Mouse (Mus musculus): ENCODE data around the gene Nppc. TPM values are rescaled to one million over a fixed set of nuclear protein-coding genes. Genes with fewer than 3 reads are reported as not detected.

Gene Nppc
- polyA plus RNA-seq (2015; fragmentation: Nextera tagmentation; extraction: Ambion mirVana), result 8.6 and 9.5 TPM in 2 replicates

DNA sequence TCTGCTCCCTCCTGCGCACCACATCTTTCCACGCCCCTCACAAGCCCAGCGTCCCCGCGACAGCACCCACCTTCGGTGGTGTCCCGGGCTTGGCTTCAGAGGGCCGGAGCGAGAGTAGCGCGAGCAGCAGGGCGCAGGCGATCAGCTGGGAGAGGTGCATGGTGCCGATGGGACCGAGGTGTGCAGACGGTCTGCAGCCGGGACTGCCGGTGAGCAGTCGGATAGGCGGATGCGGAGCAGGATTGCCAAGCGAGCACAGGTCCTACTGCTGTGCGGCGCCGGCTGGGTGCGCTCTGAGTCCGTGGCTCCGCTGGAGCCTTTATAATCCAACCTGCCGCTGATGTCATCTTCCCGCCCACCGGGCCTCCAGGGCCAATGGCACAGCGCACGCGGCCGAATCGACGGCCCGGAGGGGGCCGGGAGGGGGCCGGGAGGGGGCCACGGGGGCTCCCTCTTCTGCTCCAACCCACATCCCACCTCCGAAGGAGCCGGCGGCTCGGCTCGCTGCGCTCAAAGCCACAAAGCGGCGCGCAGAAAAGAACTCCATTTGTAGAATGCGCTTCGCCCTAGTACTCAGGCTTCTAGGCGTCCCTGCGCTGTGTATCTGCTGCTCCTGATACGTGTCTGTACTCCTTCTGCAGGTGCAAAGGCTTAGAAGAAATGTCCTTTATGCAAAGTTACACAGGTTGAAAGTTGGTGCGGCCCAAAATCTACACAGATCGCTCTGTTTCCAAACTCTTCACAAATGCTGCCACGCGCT lies at the start of gene Nppc:
TSS of gene Nppc (minus strand) at position 293 of the 760 bp plus-strand sequence.
- Histone ChIP-seq H3K4me1 (peaks cover 30% of the 10 kb centered on the region), H3K36me3 (no peaks in the 10 kb centered on the region), H3K9ac (peak within 1 kb of the TSS; percentile 57), H3K27me3 (peaks cover 51% of the 10 kb centered on the region), H3K9me3 (no peaks in the 10 kb centered on the region), H3K27ac (no peak within 1 kb of the TSS), H3K4me2 (peak within 1 kb of the TSS; percentile 99), H3K4me3 (peak within 1 kb of the TSS; percentile 56)
- WGBS, result 4% methylated on average over 59 of the region's 59 CpGs
- ATAC-seq (ENCODE audit: insufficient number of reproducible peaks, low FRiP score, low TSS enrichment, low read depth), result peak; percentile 89

DNA sequence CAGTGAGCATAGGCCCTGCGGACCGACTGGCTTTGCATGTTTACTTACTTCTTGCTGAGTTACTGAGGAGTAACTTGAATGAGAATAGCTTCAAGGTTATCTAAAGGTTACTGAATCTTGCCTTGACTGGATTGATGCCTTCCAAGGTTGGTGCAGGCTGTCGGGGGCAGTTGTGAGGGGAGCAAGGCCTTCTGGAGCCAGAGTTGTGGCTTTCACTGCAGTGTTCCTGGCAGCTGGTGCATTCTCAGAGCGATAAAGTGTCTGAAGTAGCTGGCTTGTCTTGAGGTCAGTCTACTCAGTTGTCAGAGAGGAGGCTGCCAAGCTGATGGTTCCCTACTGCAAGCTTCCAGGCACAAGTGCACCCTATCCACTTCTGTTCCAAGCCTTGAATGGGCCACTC lies 49.0 kb upstream of the Nppc start:
- Histone ChIP-seq H3K4me2 (no peak overlapping the region), H3K9ac (no peak overlapping the region), H3K36me3 (no peaks in the 10 kb centered on the region), H3K27me3 (no peaks in the 10 kb centered on the region), H3K27ac (no peak overlapping the region), H3K9me3 (no peaks in the 10 kb centered on the region), H3K4me1 (no peaks in the 10 kb centered on the region), H3K4me3 (no peak overlapping the region)
- 96% methylated on average over 4 of the region's 4 CpGs for WGBS
- no peak for ATAC-seq (ENCODE audit: insufficient number of reproducible peaks, low FRiP score, low TSS enrichment, low read depth)

DNA sequence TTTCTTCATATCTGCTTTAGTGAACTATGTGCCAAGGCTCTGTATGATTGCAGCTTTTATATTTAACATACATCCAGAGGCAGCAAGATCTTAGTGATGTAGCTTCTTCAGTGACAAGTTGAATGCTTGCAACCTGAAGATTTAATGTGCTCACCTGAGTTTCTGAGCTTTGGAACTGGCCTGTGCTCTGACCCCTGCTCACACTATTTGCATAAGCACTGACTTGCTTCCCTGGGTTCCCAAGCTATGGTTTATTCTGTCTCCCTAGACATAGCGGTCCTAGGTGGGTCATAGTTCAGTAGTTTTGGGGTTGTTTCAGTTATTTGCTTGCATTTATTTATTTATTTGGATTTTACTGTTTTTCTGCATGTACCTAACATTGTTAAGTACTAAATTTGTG lies 47.8 kb upstream of the Nppc start:
- no peaks in the 10 kb centered on the region for H3K36me3 ChIP-seq
- WGBS, result 98% methylated on average over 1 of the region's 1 CpGs
- no peaks in the 10 kb centered on the region for H3K27me3 ChIP-seq
- no peaks in the 10 kb centered on the region for H3K9me3 ChIP-seq
- H3K9ac ChIP-seq, result no peak overlapping the region
- H3K4me1 ChIP-seq, result no peaks in the 10 kb centered on the region
- no peak for ATAC-seq (ENCODE audit: insufficient number of reproducible peaks, low FRiP score, low TSS enrichment, low read depth)
- H3K4me2 ChIP-seq, result no peak overlapping the region
- H3K27ac ChIP-seq, result no peak overlapping the region
- H3K4me3 ChIP-seq, result no peak overlapping the region

DNA sequence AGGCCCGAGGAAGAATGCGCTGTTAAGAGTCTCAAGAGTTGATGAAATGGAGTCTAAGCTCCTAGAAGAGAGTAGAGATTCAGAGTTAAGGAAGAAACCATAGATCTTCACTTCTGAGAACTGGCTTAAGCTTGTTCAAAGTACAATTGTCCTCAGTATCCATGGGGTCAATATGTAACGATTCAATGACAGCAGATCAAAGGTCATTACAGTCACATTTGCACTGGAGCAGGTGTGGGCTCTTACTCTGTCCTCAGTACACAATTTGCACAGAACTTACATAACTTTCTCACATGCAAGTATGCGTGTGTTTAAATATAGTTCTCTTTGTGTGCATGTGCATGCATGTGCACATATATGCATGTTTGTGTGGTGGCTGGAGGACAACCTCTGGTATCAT lies 42.7 kb upstream of the Nppc start:
- no peak for ATAC-seq (ENCODE audit: insufficient number of reproducible peaks, low FRiP score, low TSS enrichment, low read depth)
- Histone ChIP-seq H3K9me3 (no peaks in the 10 kb centered on the region), H3K36me3 (no peaks in the 10 kb centered on the region), H3K4me1 (no peaks in the 10 kb centered on the region), H3K27ac (no peak overlapping the region), H3K27me3 (no peaks in the 10 kb centered on the region), H3K4me3 (no peak overlapping the region), H3K4me2 (no peak overlapping the region), H3K9ac (no peak overlapping the region)
- WGBS, result 88% methylated on average over 4 of the region's 4 CpGs

DNA sequence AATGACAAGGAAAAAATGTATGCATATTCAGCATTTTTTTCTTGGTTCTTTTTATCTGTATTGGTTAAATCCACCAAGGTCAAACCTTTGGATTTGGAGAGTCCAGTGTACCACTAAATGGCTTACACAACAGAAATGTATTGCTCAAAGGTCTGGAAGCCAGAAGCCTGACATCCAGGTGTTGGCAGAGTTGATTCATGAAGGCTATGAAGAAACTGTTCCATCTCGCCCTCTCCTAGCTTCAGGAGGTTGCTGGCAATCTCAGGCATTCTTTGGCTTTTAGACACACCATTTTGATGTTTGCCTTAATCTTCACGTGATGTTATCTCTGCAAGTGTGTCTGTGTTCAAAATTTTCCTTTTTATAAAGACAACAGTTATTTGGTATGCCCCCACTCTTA lies 41.7 kb upstream of the Nppc start:
- Histone ChIP-seq H3K27me3 (no peaks in the 10 kb centered on the region), H3K9me3 (no peaks in the 10 kb centered on the region), H3K4me1 (no peaks in the 10 kb centered on the region), H3K36me3 (no peaks in the 10 kb centered on the region), H3K4me3 (no peak overlapping the region), H3K27ac (no peak overlapping the region), H3K9ac (no peak overlapping the region), H3K4me2 (no peak overlapping the region)
- WGBS, result 79% methylated on average over 2 of the region's 2 CpGs
- ATAC-seq (ENCODE audit: insufficient number of reproducible peaks, low FRiP score, low TSS enrichment, low read depth), result no peak

DNA sequence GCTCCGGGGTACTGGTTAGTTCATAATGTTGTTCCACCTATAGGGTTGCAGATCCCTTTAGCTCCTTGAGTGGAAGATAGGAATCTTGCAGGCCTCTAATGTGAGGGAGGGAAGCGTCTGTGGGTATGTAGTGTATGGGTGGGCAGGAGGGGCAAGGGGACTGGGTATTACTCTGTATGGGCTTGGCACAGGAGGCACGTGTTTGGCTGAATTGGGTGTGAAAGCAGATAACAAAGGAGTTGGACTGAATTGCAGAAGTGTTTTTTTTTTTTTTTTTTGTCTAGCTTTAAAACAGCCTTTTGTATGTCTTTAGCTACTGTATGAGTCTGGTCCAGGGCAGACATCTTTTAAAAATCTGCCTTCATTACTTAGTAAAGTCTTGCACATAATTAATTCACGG lies 39.2 kb upstream of the Nppc start:
- Histone ChIP-seq H3K9me3 (no peaks in the 10 kb centered on the region), H3K4me1 (peaks cover 3% of the 10 kb centered on the region), H3K4me3 (no peak overlapping the region), H3K36me3 (no peaks in the 10 kb centered on the region), H3K27me3 (no peaks in the 10 kb centered on the region), H3K4me2 (no peak overlapping the region), H3K27ac (no peak overlapping the region), H3K9ac (no peak overlapping the region)
- 82% methylated on average over 4 of the region's 4 CpGs for WGBS
- ATAC-seq (ENCODE audit: insufficient number of reproducible peaks, low FRiP score, low TSS enrichment, low read depth), result no peak

DNA sequence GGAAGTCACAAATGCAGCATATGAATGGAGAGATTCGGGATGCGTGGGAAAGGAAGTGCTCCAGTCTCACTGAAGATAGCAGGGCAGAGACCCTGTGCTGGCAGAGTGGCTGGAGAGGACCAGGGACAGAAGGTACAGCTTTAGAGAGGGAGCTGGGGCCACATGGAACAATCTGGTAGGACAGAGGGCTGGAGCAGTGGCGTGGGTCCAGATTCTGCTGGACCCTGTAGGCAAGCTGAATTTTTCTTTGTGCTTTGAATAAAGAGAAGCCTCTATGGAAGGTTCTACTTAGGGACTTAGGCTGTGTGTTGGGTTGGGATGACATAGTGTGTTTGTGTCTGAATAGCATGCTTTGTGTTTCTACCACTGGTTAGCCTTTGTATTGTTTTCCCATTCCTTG lies 35.1 kb upstream of the Nppc start:
- no peaks in the 10 kb centered on the region for H3K9me3 ChIP-seq
- peaks cover 9% of the 10 kb centered on the region for H3K4me1 ChIP-seq
- no peak overlapping the region for H3K27ac ChIP-seq
- no peak overlapping the region for H3K9ac ChIP-seq
- WGBS, result 87% methylated on average over 3 of the region's 3 CpGs
- ATAC-seq (ENCODE audit: insufficient number of reproducible peaks, low FRiP score, low TSS enrichment, low read depth), result no peak
- no peaks in the 10 kb centered on the region for H3K27me3 ChIP-seq
- H3K4me3 ChIP-seq, result no peak overlapping the region
- H3K4me2 ChIP-seq, result no peak overlapping the region
- no peaks in the 10 kb centered on the region for H3K36me3 ChIP-seq

DNA sequence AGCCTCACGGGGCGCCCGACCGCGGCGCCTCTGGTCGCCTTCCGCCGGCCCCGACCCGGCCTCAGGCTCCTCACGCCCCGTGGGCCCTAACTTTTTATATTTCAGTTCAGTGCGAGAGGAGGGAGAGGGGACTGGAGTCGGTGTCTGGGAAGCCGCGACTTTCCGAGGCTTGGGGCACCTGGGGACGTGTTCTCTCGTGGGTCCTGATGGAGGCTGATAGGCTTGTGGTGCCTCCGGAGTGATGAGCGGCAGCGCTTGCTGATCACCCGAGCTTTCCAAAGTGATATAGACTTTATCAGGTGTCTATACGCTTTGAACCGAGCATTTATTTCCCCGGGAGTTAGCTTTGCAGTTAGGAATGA lies 33.6 kb upstream of the Nppc start:
- H3K27ac ChIP-seq, result peak overlapping the region; percentile 82
- no peak; the same call in 1 of the 2 replicates for ATAC-seq (ENCODE audit: insufficient number of reproducible peaks, low FRiP score, low TSS enrichment, low read depth)
- H3K36me3 ChIP-seq, result no peaks in the 10 kb centered on the region
- H3K4me3 ChIP-seq, result peak overlapping the region; percentile 73
- H3K9ac ChIP-seq, result peak overlapping the region; percentile 84
- H3K4me2 ChIP-seq, result peak overlapping the region; percentile 75
- WGBS, result under 1% methylated on average over 27 of the region's 27 CpGs
- no peaks in the 10 kb centered on the region for H3K27me3 ChIP-seq
- no peaks in the 10 kb centered on the region for H3K9me3 ChIP-seq
- peaks cover 9% of the 10 kb centered on the region for H3K4me1 ChIP-seq

DNA sequence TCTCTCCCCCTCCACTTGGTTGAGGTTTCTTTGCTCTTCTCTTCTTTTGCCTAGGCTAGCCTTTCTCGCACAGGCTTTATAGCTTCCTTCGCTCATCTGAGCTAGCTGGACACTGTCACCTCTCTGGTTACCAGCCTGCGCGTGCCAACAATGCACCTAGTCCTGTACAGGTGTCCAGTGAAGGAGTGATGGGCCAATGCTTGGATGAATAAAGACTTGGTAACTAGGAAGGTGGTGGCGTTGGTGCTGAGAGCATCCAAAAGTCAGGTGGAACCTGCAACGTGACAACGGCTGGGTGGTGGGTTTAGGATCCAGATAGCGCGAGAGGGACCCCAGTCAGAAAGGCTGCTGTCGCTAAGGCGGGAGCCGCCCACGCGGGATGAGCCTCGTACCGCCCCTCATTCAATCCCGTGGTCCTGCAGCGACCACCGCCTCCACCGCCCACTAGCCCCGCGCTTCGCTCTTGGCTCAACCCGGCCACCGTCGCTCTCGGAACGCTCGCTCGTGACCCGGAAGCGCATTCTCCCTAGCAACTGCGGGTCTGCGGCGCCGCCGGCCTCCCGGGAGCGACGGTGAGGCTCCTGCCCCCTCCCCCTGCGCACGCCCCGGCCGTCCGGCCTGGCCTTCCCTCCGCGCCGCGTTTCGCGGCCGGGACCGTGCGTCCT lies 33.1 kb upstream of the Nppc start, which contains the start of gene Dis3l2:
TSS of gene Dis3l2 (plus strand) at position 509 of the 665 bp plus-strand sequence.
- H3K27ac ChIP-seq, result peak within 1 kb of the TSS; percentile 82
- ATAC-seq (ENCODE audit: insufficient number of reproducible peaks, low FRiP score, low TSS enrichment, low read depth), result peak; percentile 80; the same call in 1 of the 2 replicates
- peak within 1 kb of the TSS; percentile 75 for H3K4me2 ChIP-seq
- no peaks in the 10 kb centered on the region for H3K9me3 ChIP-seq
- peak within 1 kb of the TSS; percentile 84 for H3K9ac ChIP-seq
- no peaks in the 10 kb centered on the region for H3K36me3 ChIP-seq
- peak within 1 kb of the TSS; percentile 73 for H3K4me3 ChIP-seq
- H3K4me1 ChIP-seq, result peaks cover 9% of the 10 kb centered on the region
- WGBS, result 3% methylated on average over 54 of the region's 54 CpGs
- no peaks in the 10 kb centered on the region for H3K27me3 ChIP-seq

DNA sequence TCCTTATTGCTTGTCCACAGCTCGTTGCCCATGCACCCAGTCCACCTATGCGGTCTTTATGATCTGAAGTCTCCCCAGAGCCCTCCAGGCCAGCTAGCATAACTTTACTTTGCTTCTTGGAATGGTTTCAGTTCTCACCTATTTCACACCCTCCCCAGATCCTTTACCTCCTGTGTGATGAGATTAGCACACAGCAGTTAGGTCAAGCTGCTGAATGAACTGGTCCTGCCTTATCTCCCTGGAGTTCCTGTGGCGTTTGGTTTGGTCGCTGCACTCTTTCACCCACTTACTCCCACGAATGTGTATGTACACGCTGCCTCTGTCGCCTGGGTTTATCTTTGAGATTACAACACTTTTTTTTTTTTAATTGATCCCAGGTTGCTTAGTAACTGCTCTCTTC lies 30.0 kb upstream of the Nppc start:
- peaks cover 7% of the 10 kb centered on the region for H3K4me1 ChIP-seq
- no peaks in the 10 kb centered on the region for H3K27me3 ChIP-seq
- ATAC-seq (ENCODE audit: insufficient number of reproducible peaks, low FRiP score, low TSS enrichment, low read depth), result no peak
- H3K4me2 ChIP-seq, result no peak overlapping the region
- no peak overlapping the region for H3K4me3 ChIP-seq
- H3K9me3 ChIP-seq, result no peaks in the 10 kb centered on the region
- WGBS, result 67% methylated on average over 7 of the region's 7 CpGs
- no peaks in the 10 kb centered on the region for H3K36me3 ChIP-seq
- no peak overlapping the region for H3K27ac ChIP-seq
- no peak overlapping the region for H3K9ac ChIP-seq

DNA sequence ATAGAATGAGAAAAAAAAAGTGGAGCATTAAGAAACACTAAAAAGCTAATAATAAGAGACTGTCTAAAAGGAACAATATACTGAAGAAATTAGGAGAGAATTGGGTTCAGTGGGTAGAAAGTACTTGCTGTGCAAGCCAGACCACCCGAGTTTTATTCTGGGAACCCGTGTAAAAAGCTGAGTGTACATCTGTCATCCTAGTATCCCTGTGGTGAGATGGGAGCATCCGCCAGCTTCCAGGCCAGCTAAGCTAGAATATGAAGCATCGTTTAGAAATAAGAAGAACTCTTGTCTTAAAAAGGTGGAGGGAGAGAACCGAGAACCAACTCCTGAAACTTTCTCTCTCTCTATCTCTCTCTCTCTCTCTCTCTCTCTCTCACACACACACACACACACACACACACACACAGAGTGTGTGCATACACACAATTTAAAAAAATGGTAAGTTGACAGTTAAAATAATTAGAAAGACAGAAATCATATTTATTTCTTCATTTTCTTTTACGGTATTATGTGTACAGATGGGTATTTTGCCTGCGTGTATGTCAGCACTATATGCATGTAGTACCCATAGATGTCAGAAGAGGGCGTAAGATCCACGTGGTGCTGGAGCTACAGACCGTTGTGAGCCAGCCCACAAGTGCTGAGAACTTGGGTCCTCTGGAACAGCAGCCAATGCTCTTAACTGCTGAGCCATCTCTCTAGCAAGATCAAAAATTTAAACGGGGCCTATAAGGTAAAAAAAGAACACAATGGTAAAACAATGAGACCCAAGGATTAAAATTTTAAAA lies 29.2 kb upstream of the Nppc start:
- 68% methylated on average over 11 of the region's 11 CpGs for WGBS

DNA sequence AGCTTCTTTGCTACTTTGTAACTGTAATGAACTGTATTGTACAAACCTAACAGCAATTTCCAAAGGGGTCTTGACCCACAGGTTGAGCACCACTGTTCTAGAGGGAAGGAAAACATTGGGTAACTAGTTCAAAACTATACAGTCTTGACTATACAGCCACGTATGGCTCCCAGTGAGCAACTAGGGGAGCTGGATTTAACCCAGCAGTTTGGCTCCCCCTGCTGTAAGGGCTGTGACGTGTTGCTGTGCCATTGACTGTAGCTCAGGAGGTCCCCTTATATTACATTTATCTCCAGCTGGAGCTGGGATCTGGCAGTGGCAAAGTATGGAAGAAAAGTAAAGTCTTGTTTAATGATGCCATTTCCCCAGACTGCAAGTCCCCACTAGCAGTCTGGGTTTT lies 28.4 kb upstream of the Nppc start:
- Histone ChIP-seq H3K27ac (no peak overlapping the region), H3K9me3 (no peaks in the 10 kb centered on the region), H3K4me3 (no peak overlapping the region), H3K4me1 (0 out of 2 replicates have a peak, but pooled peaks cover 6% of the 10 kb centered on the region), H3K27me3 (no peaks in the 10 kb centered on the region), H3K9ac (no peak overlapping the region), H3K36me3 (no peaks in the 10 kb centered on the region), H3K4me2 (no peak overlapping the region)
- ATAC-seq (ENCODE audit: insufficient number of reproducible peaks, low FRiP score, low TSS enrichment, low read depth), result no peak
- 34% methylated on average over 2 of the region's 2 CpGs for WGBS

More for the DNA sequence above, 29.2 kb upstream of the Nppc start:
- no peak overlapping the region for H3K4me3 ChIP-seq
- no peak for ATAC-seq (ENCODE audit: insufficient number of reproducible peaks, low FRiP score, low TSS enrichment, low read depth)
- H3K9me3 ChIP-seq, result no peaks in the 10 kb centered on the region
- no peaks in the 10 kb centered on the region for H3K36me3 ChIP-seq
- H3K9ac ChIP-seq, result no peak overlapping the region
- no peaks in the 10 kb centered on the region for H3K27me3 ChIP-seq
- no peak overlapping the region for H3K27ac ChIP-seq
- no peak overlapping the region for H3K4me2 ChIP-seq
- 0 out of 2 replicates have a peak, but pooled peaks cover 6% of the 10 kb centered on the region for H3K4me1 ChIP-seq
